Mouse (Mus musculus) neural tube, embryonic 11.5 days (tissue): Measurements from ENCODE around the gene Guca2a. TPM values are rescaled to one million over a fixed set of nuclear protein-coding genes. Genes with fewer than 3 reads are reported as not detected.

Source experiments
- ATAC-seq: fragments of 200-750 bp; cut with Nextera tagmentation; 2 replicates; pipeline ENCODE4 v1.8.0; 2017; ENCODE audit warnings: moderate number of reproducible peaks, mild to moderate bottlenecking, moderate TSS enrichment, moderate library complexity; ENCODE audit not compliant: insufficient read depth, low FRiP score, low TSS enrichment
- DNase-seq: peaks from one replicate; pipeline ENCODE4 v3.0.0-alpha.2; 2015; ENCODE audit warnings: low spot score
- H3K27ac ChIP-seq: fragments of 300-500 bp; sonication (generic); 2 replicates; pipeline ENCODE4 v1.5.1; 2014; ENCODE audit warnings: low read depth, mild to moderate bottlenecking, low read length
- H3K27me3 ChIP-seq: fragments of 300-500 bp; sonication (generic); 2 replicates; pipeline ENCODE4 v1.6.1; 2014; ENCODE audit warnings: mild to moderate bottlenecking, low read length, mixed read lengths; ENCODE audit not compliant: control insufficient read depth, insufficient read depth
- H3K36me3 ChIP-seq: fragments of 300-500 bp; sonication (generic); 2 replicates; pipeline ENCODE4 v1.6.1; 2014; ENCODE audit warnings: mild to moderate bottlenecking, low read length, moderate library complexity, mixed read lengths; ENCODE audit not compliant: control insufficient read depth, insufficient read depth
- H3K4me1 ChIP-seq: fragments of 300-500 bp; sonication (generic); 2 replicates; pipeline ENCODE4 v1.6.1; 2014; ENCODE audit warnings: low read length, mixed read lengths; ENCODE audit not compliant: control insufficient read depth, insufficient read depth
- H3K4me2 ChIP-seq: fragments of 300-500 bp; sonication (generic); 2 replicates; pipeline ENCODE4 v1.6.1; 2014; ENCODE audit warnings: low read depth, mild to moderate bottlenecking, moderate library complexity
- H3K4me3 ChIP-seq: fragments of 300-500 bp; sonication (generic); 2 replicates; pipeline ENCODE4 v1.5.1; 2014; ENCODE audit warnings: low read depth, low read length
- H3K9ac ChIP-seq: fragments of 300-500 bp; sonication (generic); 2 replicates; pipeline ENCODE4 v1.6.1; 2014; ENCODE audit warnings: mild to moderate bottlenecking, low read length
- H3K9me3 ChIP-seq: fragments of 300-500 bp; sonication (generic); 2 replicates; pipeline ENCODE4 v1.6.1; 2016; ENCODE audit warnings: low read length; ENCODE audit not compliant: control insufficient read depth
- whole genome bisulfite sequencing: fragments of 180-500 bp; shearing (Covaris S2); extraction: QIAGEN DNeasy Blood & Tissue Kit; methylation state at CpG from one replicate; pipeline ENCODE4 v1.1.7; 2014; 5-methylcytosine and 5-hydroxymethylcytosine counted together
- polyA plus RNA-seq: library from polyadenylated mRNA; unstranded; fragments of >200 nt; fragmentation: Nextera tagmentation; extraction: Ambion mirVana; gene quantifications from 2 replicates; pipeline ENCODE4 v1.2.1, GENCODE M21; 2014

Guca2a gene
- polyA plus RNA-seq, 1 experiment from 2014 or later, result not detected

DNA sequence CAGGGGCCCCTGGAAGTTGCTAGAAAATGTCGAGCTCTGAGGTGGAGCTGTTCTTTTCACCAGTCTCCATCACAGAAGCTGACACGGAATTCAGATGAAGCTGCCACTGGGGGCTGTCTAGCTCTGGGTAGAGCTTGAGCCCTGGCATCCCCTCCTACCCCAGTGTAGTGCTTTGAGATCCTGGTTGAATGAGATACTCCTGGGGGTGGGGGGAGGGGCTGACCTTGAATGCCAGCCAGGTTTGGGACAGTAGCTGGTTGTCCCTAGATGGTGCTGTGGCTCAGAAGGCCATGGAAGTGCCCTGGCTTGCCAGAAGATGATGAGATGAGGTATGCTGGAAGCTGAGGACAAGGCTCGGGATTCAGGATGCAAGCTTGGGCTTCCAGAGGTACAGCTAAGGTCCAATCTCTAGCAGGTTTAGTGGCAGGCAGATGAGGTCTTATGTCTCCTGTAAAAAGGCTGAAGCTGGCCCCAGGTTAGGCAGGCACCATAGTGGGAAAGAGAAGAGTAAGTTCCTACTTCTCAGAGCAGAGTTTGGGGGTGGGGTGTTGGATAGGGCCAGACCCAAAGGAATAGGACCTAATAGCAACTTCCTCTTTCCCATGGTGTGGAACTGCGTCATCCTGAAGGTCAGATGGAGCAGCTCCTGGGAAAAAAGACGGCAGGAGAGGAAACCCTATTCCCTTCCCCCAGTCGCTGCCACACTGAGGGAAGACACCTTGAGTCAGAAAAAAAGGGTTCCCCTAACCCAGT is 2.4 kb upstream of the Guca2a start:
- no peak for DNase-seq

DNA sequence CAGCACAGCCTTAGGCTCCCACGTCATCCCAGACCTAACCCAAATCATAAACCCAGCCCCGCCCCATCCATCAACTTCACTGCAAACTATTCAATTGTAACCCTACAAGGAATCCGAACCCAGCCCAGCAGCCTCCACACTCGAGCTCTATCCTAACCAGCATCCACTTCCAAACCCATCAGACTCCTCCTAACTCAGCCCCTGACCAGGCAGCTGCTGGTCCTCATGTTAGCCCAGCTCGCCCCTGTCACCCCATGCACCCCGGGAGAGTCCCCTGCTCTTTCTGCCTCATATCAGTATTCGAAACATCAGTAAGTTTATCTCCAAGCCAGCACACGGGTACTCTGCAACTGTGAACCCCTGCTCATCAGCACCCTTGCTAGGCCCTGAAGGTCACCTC is 1.8 kb upstream of the Guca2a start:
- H3K27me3 ChIP-seq, result no peaks in the 10 kb centered on the region
- 84% methylated on average over 8 of the region's 8 CpGs for WGBS
- H3K9me3 ChIP-seq, result no peaks in the 10 kb centered on the region
- H3K27ac ChIP-seq, result no peak overlapping the region
- H3K4me1 ChIP-seq, result no peaks in the 10 kb centered on the region
- H3K4me2 ChIP-seq, result no peak overlapping the region
- no peak overlapping the region for H3K4me3 ChIP-seq
- DNase-seq (no peak), ATAC-seq (no peak)
- H3K9ac ChIP-seq, result no peak overlapping the region
- H3K36me3 ChIP-seq, result no peaks in the 10 kb centered on the region

More for the DNA sequence above, 2.4 kb upstream of the Guca2a start:
- H3K36me3 ChIP-seq, result no peaks in the 10 kb centered on the region
- no peaks in the 10 kb centered on the region for H3K27me3 ChIP-seq
- H3K9ac ChIP-seq, result no peak overlapping the region
- no peak overlapping the region for H3K27ac ChIP-seq
- no peak overlapping the region for H3K4me3 ChIP-seq
- ATAC-seq, result no peak
- H3K9me3 ChIP-seq, result no peaks in the 10 kb centered on the region
- no peak overlapping the region for H3K4me2 ChIP-seq
- H3K4me1 ChIP-seq, result no peaks in the 10 kb centered on the region
- 71% methylated on average over 6 of the region's 6 CpGs for WGBS

DNA sequence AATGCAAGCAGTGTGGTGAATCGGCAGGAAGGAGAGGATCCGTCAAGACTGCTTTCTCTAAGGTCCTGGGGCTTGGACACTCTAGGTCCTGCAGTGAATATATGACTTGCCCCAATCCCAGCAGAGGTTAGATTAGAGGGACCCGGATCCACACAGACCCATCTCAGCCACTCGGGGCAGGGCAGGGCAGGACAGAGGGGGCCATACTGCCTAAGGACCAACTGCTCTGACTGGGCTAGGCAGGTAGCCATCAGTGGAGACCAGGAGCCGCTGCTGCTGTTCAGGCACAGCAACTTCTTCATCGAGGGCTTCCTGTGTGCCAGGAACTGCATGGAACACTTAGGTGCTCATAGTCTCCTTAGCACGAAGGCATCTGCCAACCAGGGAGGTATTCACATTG is 773 bp upstream of the Guca2a start:
- ATAC-seq (no peak), DNase-seq (no peak)
- Histone ChIP-seq H3K4me2 (no peak overlapping the region), H3K27me3 (no peaks in the 10 kb centered on the region), H3K27ac (no peak overlapping the region), H3K4me3 (no peak overlapping the region), H3K36me3 (no peaks in the 10 kb centered on the region), H3K4me1 (no peaks in the 10 kb centered on the region), H3K9me3 (no peaks in the 10 kb centered on the region), H3K9ac (no peak overlapping the region)
- 89% methylated on average over 7 of the region's 7 CpGs for WGBS

DNA sequence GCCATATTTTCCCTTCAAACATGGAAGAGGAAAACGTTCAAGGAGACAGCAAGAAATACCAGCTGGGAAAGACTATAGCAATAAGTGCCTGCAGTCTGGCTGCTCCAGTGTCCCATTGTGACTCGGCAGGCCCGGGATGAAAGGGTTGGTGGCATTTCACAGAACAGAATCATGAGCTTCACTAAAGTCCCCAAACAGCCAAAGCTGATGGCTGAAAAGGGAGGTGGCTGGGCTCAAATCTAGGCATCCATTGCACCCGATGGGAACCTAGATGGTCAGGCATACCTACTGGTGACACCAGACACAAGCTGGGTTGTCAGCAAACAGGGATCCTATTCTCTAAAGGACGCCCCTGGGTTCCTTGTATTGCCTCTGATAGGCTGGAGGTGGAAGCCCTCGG is 442 bp downstream of the Guca2a start:
- Histone ChIP-seq H3K9me3 (no peaks in the 10 kb centered on the region), H3K4me1 (no peaks in the 10 kb centered on the region), H3K27me3 (no peaks in the 10 kb centered on the region), H3K27ac (no peak overlapping the region), H3K4me3 (no peak overlapping the region), H3K4me2 (no peak overlapping the region), H3K9ac (no peak overlapping the region), H3K36me3 (no peaks in the 10 kb centered on the region)
- 78% methylated on average over 6 of the region's 6 CpGs for WGBS
- no peak for ATAC-seq
- no peak for DNase-seq

DNA sequence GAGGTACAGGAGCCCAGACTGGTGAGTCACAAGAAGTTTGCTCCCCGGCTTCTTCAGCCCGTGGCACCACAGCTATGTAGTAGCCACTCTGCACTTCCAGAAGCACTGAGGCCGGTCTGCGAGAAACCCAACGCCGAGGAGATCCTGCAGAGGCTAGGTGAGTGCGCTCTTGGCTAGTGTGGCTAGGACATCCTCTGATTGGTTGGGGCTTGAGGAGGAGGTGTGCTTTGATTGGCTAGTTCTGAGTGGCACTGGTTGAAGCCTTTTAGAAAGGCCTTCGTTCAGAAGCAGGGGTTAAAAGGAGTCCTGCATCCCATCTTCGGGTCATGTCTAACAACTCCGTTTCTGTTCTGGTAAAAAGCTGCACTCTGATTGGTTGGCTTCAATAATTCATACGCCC is 1.2 kb downstream of the Guca2a start:
- ATAC-seq, result no peak
- H3K9ac ChIP-seq, result no peak overlapping the region
- DNase-seq, result no peak
- no peak overlapping the region for H3K4me3 ChIP-seq
- H3K4me2 ChIP-seq, result no peak overlapping the region
- no peak overlapping the region for H3K27ac ChIP-seq
- H3K27me3 ChIP-seq, result no peaks in the 10 kb centered on the region
- no peaks in the 10 kb centered on the region for H3K4me1 ChIP-seq
- 66% methylated on average over 11 of the region's 11 CpGs for WGBS
- no peaks in the 10 kb centered on the region for H3K36me3 ChIP-seq
- no peaks in the 10 kb centered on the region for H3K9me3 ChIP-seq

DNA sequence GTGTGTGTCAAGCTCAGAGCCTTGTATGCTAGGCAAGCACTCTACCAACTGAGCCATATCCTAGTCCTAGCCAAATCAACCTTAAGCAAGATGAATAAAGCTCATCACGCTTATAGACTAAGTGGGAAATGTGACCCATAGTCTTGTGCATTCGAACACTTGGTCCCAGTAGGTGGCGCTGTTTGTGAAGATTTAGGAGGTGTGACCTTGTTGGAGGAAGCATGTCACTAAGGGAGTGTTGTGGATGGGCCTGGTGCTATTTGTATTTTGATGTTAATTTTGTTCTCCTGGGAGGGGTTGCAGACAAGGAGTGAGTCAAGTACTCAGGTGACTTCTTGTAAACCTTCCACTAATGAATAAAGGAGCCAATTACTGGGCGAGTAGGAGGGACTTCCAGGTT is 5.2 kb downstream of the Guca2a start:
- 80% methylated on average over 4 of the region's 4 CpGs for WGBS
- no peaks in the 10 kb centered on the region for H3K36me3 ChIP-seq

DNA sequence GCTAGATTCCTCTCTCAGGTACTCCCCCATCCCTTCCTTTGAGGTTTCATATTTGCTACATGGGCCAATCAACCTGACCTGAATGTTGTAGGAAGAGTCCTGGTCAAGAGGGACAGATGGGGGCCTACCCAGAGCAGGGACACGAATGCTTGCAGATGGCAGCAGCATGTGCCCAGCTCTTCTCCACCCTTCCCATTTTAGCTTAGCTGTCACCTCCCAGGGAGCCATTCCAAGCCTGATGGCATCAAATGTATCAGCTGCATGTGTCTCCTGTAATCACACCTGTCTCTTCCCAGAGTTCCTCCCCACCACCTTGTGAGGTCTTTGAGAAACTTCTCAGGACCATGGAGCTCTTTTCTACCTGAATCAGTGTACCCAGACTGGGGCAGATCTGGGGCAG is 19.5 kb downstream of the Guca2a start:
- 80% methylated on average over 1 of the region's 1 CpGs for WGBS
- Histone ChIP-seq H3K4me2 (no peak overlapping the region), H3K36me3 (no peaks in the 10 kb centered on the region), H3K27ac (no peak overlapping the region), H3K9ac (no peak overlapping the region), H3K4me3 (no peak overlapping the region), H3K4me1 (no peaks in the 10 kb centered on the region), H3K9me3 (0 out of 2 replicates have a peak, but pooled peaks cover 3% of the 10 kb centered on the region), H3K27me3 (no peaks in the 10 kb centered on the region)
- ATAC-seq, result no peak
- DNase-seq, result no peak

More for the DNA sequence above, 5.2 kb downstream of the Guca2a start:
- Histone ChIP-seq H3K4me1 (no peaks in the 10 kb centered on the region), H3K4me2 (no peak overlapping the region), H3K9ac (no peak overlapping the region), H3K4me3 (no peak overlapping the region), H3K9me3 (no peaks in the 10 kb centered on the region), H3K27me3 (no peaks in the 10 kb centered on the region), H3K27ac (no peak overlapping the region)
- no peak for DNase-seq
- no peak for ATAC-seq

DNA sequence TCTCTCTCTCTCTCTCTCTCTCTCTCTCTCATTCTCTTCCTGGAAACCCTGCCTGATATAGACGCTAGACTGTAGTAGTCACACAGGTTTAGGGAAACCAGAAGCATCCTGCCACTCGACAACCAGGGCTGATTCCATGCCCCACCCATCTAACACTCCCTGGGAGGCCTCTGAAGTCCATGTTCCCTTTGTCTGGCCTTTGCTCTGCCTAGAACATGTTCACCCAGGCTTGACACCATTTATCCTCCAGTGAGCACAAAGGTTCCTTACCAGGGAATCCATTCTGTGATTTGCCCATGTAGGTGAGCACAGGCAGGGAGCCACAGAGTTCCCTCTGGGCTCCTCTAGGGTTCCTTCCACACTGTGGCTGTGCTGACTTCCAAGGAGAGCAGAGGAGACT is 20.7 kb downstream of the Guca2a start:
- Histone ChIP-seq H3K9me3 (no peaks in the 10 kb centered on the region), H3K4me3 (no peak overlapping the region), H3K27me3 (no peaks in the 10 kb centered on the region), H3K4me2 (no peak overlapping the region), H3K27ac (no peak overlapping the region), H3K4me1 (no peaks in the 10 kb centered on the region), H3K9ac (no peak overlapping the region), H3K36me3 (no peaks in the 10 kb centered on the region)
- ATAC-seq (no peak), DNase-seq (no peak)
- WGBS, result 68% methylated on average over 2 of the region's 2 CpGs

DNA sequence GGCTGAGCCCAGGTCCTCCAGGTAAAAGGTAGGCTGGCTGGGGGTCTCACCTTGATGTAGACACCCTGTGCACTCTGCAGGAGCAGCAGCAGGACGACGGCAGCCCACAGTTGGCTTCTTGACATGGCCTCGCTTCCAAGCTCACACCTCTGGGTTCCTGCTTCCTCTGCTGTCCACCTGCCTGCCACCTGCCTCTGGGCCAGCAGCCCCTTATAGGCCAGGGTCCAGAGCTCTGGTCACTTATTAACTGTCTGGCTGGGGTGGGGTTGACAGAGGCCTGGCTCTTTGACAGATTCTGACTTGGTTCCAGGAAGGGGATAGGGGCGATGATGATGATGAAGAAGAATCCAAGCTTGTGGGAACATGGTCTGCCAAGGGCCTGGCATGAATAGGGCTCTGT is 21.2 kb downstream of the Guca2a start, which contains the start of gene Guca2b:
TSS of gene Guca2b (minus strand) at position 224 of the 400 bp plus-strand sequence.
- Histone ChIP-seq H3K27me3 (no peaks in the 10 kb centered on the region), H3K4me1 (no peaks in the 10 kb centered on the region), H3K4me2 (no peak within 1 kb of the TSS), H3K9me3 (no peaks in the 10 kb centered on the region), H3K36me3 (no peaks in the 10 kb centered on the region), H3K9ac (no peak within 1 kb of the TSS), H3K27ac (no peak within 1 kb of the TSS), H3K4me3 (no peak within 1 kb of the TSS)
- ATAC-seq, result no peak
- no peak for DNase-seq
- WGBS, result 78% methylated on average over 4 of the region's 4 CpGs
